In the genomic region with DNA sequence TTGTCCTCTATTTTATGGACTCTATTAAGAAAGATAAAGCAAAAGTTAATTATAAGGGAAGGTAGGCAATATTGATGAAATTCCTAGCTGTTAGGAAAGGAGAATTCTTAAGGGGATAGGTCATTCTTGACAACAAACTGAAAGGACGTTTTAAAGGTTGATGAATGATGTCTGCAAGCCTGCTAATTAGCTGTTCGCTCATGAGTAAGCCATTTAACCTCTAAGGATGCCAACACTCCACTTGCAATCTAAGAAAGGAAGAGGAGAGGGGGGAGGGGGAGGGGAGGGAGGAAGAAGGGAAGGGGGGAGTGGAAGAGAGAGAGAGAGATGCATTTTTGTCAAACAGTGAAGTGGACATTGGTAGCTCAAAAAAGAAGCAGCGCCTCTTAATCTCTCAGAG, we compare ENCODE assay signal across 16 mouse cellular contexts.
"Had no signal": no experiment of that assay in that cellular context is flagged by ENCODE, and none has a peak within 500 bp of the region (broad histone marks: within the 10 kb centered on the region; RNA-seq: fewer than 3 reads in every experiment).

No protein-coding gene starts in this region.

- ATAC-seq: lung, postnatal 0 days; midbrain, embryonic 13.5 days had no signal

- H3K4me2 ChIP-seq: liver, embryonic 11.5 days; liver, embryonic 15.5 days; midbrain, embryonic 13.5 days; neural tube, embryonic 15.5 days; stomach, embryonic 15.5 days had no signal

- H3K9me3 ChIP-seq: limb, embryonic 10.5 days; liver, embryonic 15.5 days; midbrain, embryonic 13.5 days; neural tube, embryonic 15.5 days; stomach, embryonic 15.5 days had no signal

- DNase-seq: kidney, adult 9 months; kidney, postnatal 36 days; lung, adult 2 months; lung, postnatal 36 days; right cerebral cortex, postnatal 14 days; thymus, adult 2 months; thymus, postnatal 36 days had no signal

- H3K9ac ChIP-seq: liver, embryonic 15.5 days; midbrain, embryonic 13.5 days; neural tube, embryonic 15.5 days; stomach, embryonic 15.5 days had no signal

- H3K36me3 ChIP-seq: limb, embryonic 10.5 days; liver, embryonic 15.5 days; midbrain, embryonic 13.5 days; neural tube, embryonic 15.5 days; stomach, embryonic 15.5 days had no signal

- H3K4me1 ChIP-seq: liver, embryonic 15.5 days; stomach, embryonic 15.5 days had no signal

- H3K27me3 ChIP-seq: liver, embryonic 15.5 days; midbrain, embryonic 13.5 days; neural tube, embryonic 15.5 days; stomach, embryonic 15.5 days had no signal

- H3K27ac ChIP-seq: kidney, postnatal 0 days; layer of hippocampus, adult 2 months; limb, embryonic 10.5 days; liver, embryonic 15.5 days; midbrain, embryonic 13.5 days; neural tube, embryonic 15.5 days; stomach, embryonic 15.5 days had no signal

- H3K4me3 ChIP-seq: layer of hippocampus, adult 2 months; limb, embryonic 10.5 days; liver, embryonic 15.5 days; midbrain, embryonic 13.5 days; neural tube, embryonic 15.5 days; stomach, embryonic 15.5 days had no signal
